Mouse (Mus musculus) heart, postnatal 0 days (tissue): Measurements from ENCODE around the gene Wdpcp.

Experiments
- CTCF ChIP-seq: IDR thresholded peaks from 2 replicates; pipeline ENCODE4 v1.5.1; 2016; ENCODE audit warnings: antibody characterized with exemption, control low read depth, low read depth
- EP300 ChIP-seq: IDR thresholded peaks from 2 replicates; pipeline ENCODE4 v1.6.1; 2016; ENCODE audit warnings: antibody characterized with exemption, low read depth

- no peak for TF ChIP-seq CTCF
- TF ChIP-seq EP300, result no peak
These were observed 252.9 kb downstream of the Wdpcp start for GRCm38 (mm10) chr11:21824941-21825340.
